Mouse (Mus musculus): Measurements from ENCODE around the gene Fetub. TPM values are rescaled to one million over a fixed set of nuclear protein-coding genes. Genes with fewer than 3 reads are reported as not detected.

The Fetub gene
- total and polyA plus RNA-seq, 3 experiments: 0.96 TPM; not detected in 2

- no peak for TF ChIP-seq SMC3 (IDR thresholded peaks at IDR 0.05; ENCODE audit: low read depth, low read length)
- TF ChIP-seq ZC3H11A (IDR thresholded peaks at IDR 0.05; ENCODE audit: low read depth, low read length): no peak
Measured at GRCm38 (mm10) chr16:22901326-22901725, 16.8 kb upstream of the Fetub start (continued).

GRCm38 (mm10) chr16:22909290-22909689 lies 8.8 kb upstream of the Fetub start:
- H3K36me3 ChIP-seq (ENCODE audit: control insufficient read depth in 1 of 2, insufficient read depth in 2 of 2, low read length in 2 of 2): no peaks in the 10 kb centered on the region
- H3K79me2 ChIP-seq (ENCODE audit: control insufficient read depth, insufficient read depth, low read length, poor library complexity): no peaks in the 10 kb centered on the region
- H3K27ac ChIP-seq (ENCODE audit: control insufficient read depth, low read depth, low read length): no peak overlapping the region
- H3K4me3 ChIP-seq (ENCODE audit: control insufficient read depth in 1 of 2, insufficient read depth in 1 of 2, low read depth in 2 of 2, low read length in 2 of 2): no peak overlapping the region
- H3K27me3 ChIP-seq (ENCODE audit: control insufficient read depth in 1 of 2, insufficient read depth in 2 of 2, low read length in 2 of 2): peaks cover 0 to 10% of the 10 kb centered on the region in 2 experiments; a peak in 3 of 4 replicates
- H3K9ac ChIP-seq (ENCODE audit: control insufficient read depth, low read depth, low read length, poor library complexity, severe bottlenecking): no peak overlapping the region
- H3K9me3 ChIP-seq (replicated peaks; ENCODE audit: insufficient read depth, low read length): no peaks in the 10 kb centered on the region
- DNase-seq (ENCODE audit: low read depth, low spot score): no peak
- H3K4me1 ChIP-seq (ENCODE audit: control insufficient read depth in 1 of 2, insufficient read depth in 2 of 2, low read length in 2 of 2): no peaks in the 10 kb centered on the region
- TF ChIP-seq CTCF (IDR thresholded peaks at IDR 0.05 in 2 of 3, conservative IDR thresholded peaks at IDR 0.05 in 1 of 3; ENCODE audit: control insufficient read depth in 1 of 3, insufficient read depth in 1 of 3, low read depth in 2 of 3, low read length in 3 of 3, poor library complexity in 1 of 3, severe bottlenecking in 1 of 3): no peak

- no peaks in the 10 kb centered on the region for H3K36me3 ChIP-seq (ENCODE audit: control insufficient read depth in 1 of 2, insufficient read depth in 2 of 2, low read length in 2 of 2)
- TF ChIP-seq E2F4 (IDR thresholded peaks at IDR 0.05; ENCODE audit: borderline replicate concordance, low read depth, low read length) (no peak), TCF12 (IDR thresholded peaks at IDR 0.05; ENCODE audit: low read depth, low read length) (no peak), USF1 (IDR thresholded peaks at IDR 0.05; ENCODE audit: low read depth, low read length) (no peak), HCFC1 (IDR thresholded peaks at IDR 0.05; ENCODE audit: low read depth, low read length) (no peak), GATA1 (IDR thresholded peaks at IDR 0.05; ENCODE audit: low read depth, low read length) (no peak), MEF2A (IDR thresholded peaks at IDR 0.05; ENCODE audit: extremely low read depth, insufficient replicate concordance, low read depth, low read length, poor library complexity, severe bottlenecking) (no peak), MYC (IDR thresholded peaks at IDR 0.05; ENCODE audit: low read depth, low read length) (no peak), MAFK (IDR thresholded peaks at IDR 0.05; ENCODE audit: borderline replicate concordance, low read depth, low read length) (no peak), RCOR1 (IDR thresholded peaks at IDR 0.05; ENCODE audit: low read depth, low read length) (no peak), USF2 (IDR thresholded peaks at IDR 0.05; ENCODE audit: borderline replicate concordance in 1 of 2, insufficient read depth in 1 of 2, low read depth in 1 of 2, low read length in 2 of 2) (no peak)
Measured at GRCm38 (mm10) chr16:22911986-22912385, 6.1 kb upstream of the Fetub start.

More at GRCm38 (mm10) chr16:22911986-22912385, 6.1 kb upstream of the Fetub start:
- H3K9ac ChIP-seq (ENCODE audit: control insufficient read depth, low read depth, low read length, poor library complexity, severe bottlenecking): no peak overlapping the region
- no peaks in the 10 kb centered on the region for H3K4me1 ChIP-seq (ENCODE audit: control insufficient read depth in 1 of 2, insufficient read depth in 2 of 2, low read length in 2 of 2)
- H3K27me3 ChIP-seq (ENCODE audit: control insufficient read depth in 1 of 2, insufficient read depth in 2 of 2, low read length in 2 of 2): peaks cover 0 to 11% of the 10 kb centered on the region in 2 experiments; a peak in 3 of 4 replicates
- H3K79me2 ChIP-seq (ENCODE audit: control insufficient read depth, insufficient read depth, low read length, poor library complexity): no peaks in the 10 kb centered on the region
- no peak overlapping the region for H3K4me3 ChIP-seq (ENCODE audit: control insufficient read depth in 1 of 2, insufficient read depth in 1 of 2, low read depth in 2 of 2, low read length in 2 of 2)
- DNase-seq (ENCODE audit: low read depth, low spot score): no peak
- H3K27ac ChIP-seq (ENCODE audit: control insufficient read depth, low read depth, low read length): no peak overlapping the region
- no peaks in the 10 kb centered on the region for H3K9me3 ChIP-seq (replicated peaks; ENCODE audit: insufficient read depth, low read length)
